Mouse (Mus musculus) ES-Bruce4 (cell line): ENCODE data around the gene Cttnbp2.

ENCODE experiments used
- CTCF ChIP-seq: IDR thresholded peaks from one replicate; pipeline ENCODE4 v1.8.1; 2011; ENCODE audit warnings: low read depth, low read length
- EP300 ChIP-seq: IDR thresholded peaks from 2 replicates; pipeline ENCODE4 v1.6.1; 2011; ENCODE audit warnings: low read depth, low read length; ENCODE audit not compliant: insufficient read depth
- POLR2A ChIP-seq: IDR thresholded peaks from one replicate; pipeline ENCODE4 v1.8.1; 2011; ENCODE audit warnings: low read length; ENCODE audit not compliant: insufficient read depth

GRCm38 (mm10) chr6:18530394-18530793 is 15.8 kb upstream of the Cttnbp2 start:
- no peak for TF ChIP-seq CTCF
- no peak for TF ChIP-seq EP300
- no peak for TF ChIP-seq POLR2A
